Mouse (Mus musculus) right cerebral cortex, postnatal 36 days (tissue): Measurements from ENCODE around the gene Lamp2.
"Not testable (repeated sequence)": the region's sequence is repeated elsewhere in the genome, so short reads cannot be mapped to it uniquely, and the experiment has no call there.

Experiments used
- DNase-seq, 2 experiments: peaks; one replicate each; pipeline ENCODE4 v3.0.0; 2022; ENCODE audit warnings: low spot score in 2 of 2, mixed read lengths in 1 of 2

Gene Lamp2

DNA sequence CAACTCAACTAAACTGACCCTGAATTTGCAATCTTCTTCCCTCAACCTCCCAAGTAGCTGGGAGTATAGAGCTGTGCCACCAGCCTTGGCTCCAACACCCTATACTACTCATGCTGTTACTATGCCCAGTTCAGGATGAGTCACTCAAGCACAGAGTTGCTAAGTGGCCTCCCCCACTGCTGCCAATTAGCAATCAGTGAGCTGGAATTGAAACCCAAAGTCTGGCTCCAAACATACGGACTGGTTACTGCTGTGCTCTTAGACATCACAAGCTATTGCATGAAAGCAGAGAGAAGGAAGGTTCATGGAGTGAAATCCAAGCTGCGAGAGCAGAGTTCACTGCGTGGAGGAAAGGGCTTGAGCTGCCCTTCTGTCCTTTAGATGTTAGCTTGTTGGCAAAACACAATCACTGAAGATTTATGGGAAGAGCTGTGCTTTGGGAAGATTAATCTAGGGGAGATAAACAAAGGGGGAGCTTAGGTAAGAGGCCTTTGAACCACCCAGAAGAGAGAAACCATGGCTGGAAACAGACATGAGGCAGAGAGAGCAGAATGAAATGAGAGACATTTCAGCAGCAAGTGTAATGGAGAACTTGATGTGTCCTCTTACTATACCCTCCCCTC is 27.3 kb downstream of the Lamp2 start:
- DNase-seq: no peak

DNA sequence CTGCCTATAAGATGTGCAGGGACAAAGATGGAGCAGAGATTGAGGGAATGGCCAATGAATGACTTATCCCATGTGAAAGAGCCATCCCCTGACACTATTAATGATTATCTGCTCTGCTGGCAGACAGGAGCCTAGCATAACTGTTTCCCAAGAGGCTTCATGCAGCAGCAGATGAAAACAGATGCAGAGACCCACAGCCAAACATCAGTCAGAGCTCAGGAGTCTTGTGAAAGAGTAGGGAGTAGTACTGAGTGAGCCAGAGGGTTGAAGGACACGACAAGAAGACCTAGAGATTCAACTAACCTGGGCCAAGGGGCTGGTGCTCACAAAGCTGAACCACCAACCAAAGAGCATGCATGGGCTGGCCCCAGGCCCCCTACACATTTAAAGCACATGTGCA is 30.2 kb downstream of the Lamp2 start:
- DNase-seq: no peak

DNA sequence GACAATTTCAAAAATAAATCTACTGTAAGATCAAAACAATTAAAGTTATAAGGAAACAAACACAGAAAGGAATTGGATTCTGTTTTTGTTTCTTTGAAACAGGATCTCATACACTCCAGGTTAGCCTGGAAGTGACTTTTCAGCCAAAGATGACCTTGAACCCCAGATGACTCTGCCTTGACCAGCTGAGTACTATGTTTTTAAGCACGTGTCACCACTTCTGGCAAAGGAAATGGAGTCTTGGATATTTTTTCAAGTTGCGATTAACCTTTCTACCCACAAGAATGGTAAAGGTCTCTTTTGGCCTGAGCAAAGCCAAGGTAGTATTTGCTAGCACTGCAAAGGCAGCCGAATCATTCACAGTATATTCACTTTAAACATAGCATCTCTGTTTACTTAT is 33.2 kb downstream of the Lamp2 start:
- DNase-seq: no peak

DNA sequence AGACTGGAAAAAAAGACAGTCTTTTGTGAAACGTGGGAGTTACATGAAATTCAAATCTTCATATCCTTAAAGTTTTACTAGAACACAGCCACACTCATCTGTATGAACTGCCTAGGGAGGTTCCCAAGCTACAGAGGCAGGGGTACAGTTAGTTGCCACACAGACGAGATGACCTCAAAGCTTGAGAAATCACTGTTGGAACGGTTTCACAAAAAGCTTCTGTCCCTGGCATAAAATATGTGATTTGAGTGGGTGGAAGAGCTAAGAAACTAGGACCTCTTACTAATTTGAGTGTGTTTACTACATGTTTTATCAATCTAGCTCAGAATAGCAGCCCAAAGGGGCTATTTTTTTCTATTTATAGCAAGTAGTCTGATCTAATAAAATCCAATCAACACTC is 33.9 kb downstream of the Lamp2 start:
- DNase-seq: no peak

DNA sequence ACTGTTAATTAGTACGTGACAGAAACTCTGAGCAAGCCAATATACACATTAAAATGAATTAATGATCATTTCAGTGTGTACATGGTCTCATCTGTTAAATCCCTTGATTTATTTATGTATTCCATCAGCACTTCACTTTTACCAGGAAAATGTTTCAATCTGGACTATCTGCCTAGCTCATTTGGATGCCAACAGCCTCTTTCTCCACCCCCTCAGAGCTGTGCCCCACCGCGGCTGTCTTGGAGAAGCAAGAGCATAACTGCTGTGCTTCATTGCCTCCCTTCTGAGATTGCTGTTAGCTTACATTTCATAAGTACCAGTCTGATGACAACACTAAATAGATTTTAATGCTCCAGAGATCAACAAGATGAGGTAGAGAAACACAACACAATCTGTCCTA is 52.4 kb downstream of the Lamp2 start:
- DNase-seq: no peak

DNA sequence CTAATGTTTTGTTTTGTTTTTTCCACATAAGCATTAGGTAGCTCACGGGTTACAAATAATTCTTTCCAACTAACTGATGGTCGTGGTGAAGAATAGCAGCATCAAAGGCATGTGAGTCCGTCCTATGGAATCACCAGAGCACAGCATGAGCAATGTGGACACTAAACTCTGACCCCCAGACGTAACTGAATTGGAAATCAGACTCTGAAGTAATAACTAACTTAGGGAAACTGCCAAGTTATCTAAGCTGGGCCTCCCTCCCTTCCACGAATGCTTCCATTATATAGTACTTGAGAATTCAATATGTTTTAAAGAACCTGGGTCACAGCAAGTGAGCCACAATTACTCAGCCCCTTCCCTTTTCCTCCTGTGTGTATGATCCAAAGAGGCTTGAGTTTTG is 53.3 kb downstream of the Lamp2 start:
- no peak for DNase-seq

DNA sequence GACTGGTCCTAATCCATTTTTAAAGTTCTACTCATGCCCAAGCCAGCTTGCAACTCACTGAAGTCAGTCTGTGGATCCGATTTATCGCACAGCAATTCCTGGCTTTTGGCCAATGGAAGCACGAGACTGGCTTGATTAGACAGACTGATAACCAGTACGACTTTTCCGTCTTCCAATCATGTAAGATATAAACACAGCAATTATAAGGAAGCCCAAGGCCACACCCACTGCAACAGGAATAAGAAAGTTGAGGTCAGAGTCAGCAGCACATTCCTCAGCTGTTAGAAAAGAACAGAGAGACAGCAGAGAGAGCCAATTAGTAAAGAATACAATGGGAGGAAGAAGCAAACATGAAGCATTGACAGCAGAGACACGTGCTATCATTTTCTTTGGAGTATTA is 54.2 kb downstream of the Lamp2 start:
- no peak for DNase-seq

DNA sequence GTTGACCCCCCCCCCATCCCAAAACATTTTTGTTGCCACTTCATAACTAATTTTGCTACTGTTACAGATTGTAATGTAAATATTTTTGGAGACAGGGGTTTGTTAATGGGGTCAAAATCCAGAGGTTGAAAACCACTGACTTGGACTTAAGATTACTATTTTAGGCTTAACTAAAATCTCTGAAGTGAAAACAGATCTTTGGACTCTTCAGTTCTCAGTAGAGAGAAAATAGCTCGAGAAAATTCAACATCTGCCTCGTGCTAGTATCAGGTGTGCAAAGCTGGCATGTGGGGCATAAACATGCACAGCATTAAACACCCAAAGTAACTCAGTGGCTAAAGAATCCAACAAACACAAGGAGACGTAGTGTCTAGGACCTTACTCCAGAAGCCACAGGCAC is 55.6 kb downstream of the Lamp2 start:
- DNase-seq: no peak

DNA sequence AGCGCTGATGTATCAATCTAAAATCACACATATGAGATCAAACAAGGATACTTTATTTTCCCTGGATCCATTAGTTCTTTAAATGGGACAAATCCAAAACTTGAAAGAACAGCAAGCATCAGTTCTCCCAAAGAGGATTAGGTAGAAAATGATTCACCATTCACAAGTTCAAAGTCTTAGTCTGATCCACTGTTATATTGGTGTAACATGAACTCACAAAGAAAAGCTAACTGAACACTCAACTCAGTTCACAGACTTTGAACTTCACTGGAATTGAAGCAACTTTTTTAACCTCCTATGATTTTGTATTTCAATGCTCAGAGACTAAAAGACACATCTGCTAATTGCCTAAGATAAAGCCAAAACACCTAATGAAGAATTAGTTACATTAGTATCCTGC is 56.6 kb downstream of the Lamp2 start:
- no peak for DNase-seq

DNA sequence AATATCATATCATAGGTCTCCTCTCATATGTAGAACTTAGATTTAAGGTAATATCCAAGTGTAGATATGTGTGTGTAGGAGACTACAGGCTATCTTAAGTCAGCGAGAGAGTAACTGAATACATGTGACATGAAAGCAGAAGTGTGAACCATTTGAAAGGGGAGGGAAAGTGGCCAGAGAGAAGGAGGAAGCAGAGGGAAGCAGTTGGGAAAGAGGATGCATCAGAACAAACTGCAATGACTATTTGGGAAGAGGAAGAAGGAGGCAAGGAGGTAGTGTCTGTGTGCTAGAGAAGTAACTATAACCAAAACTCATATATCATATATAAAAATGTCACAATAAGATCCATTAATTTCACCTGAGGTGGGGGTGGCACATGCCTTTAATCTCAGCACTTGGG is 83.1 kb downstream of the Lamp2 start:
- not testable (repeated sequence) for DNase-seq

DNA sequence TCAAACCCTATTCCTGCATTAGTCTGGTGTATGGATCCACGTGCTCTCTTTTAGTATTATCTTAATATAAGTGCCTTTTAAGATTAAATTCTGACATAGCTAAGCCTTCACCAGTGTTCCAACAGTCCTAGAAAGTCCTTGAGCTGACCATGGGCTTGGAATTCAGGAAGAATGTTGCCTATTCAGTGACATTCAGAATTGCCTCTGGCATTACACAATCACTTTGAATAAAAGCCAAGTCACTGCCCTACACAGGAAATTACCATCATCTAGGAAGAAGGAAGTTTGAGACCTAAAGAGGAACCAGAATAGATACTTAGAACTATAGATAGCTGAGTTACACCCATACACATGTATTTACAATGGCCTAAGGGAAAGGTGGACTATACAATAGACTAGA is 91.6 kb downstream of the Lamp2 start:
- not testable (repeated sequence) for DNase-seq

DNA sequence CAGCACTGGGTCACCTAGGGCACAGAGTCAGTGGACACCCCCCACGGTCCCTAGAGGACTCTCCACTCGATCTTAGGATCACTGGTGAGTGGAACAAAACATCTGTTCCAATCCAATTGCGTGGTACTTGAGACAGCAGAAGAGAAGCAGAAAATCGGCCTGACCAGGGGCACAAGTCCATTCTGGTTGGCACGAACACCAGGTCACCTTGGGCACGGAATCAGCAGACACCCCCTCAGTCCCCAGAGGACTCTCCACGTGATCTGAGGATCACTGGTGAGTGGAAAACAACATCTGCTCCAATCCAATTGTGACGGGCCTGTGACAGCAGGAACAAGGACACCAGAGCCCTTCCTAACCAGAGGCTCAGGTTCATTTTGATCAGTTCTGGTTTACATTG is 94.2 kb downstream of the Lamp2 start:
- DNase-seq: no peak
